Mouse (Mus musculus): ENCODE measurements around the gene Snrnp25. TPM values are rescaled to one million over a fixed set of nuclear protein-coding genes. Genes with fewer than 3 reads are reported as not detected.
"Not testable (repeated sequence)": the region's sequence is repeated elsewhere in the genome, so short reads cannot be mapped to it uniquely, and the experiment has no call there.

Snrnp25 gene
- total RNA-seq, 4 experiments from 2014 or later, result 19.9 to 23.6 (median 22.5) TPM

DNA sequence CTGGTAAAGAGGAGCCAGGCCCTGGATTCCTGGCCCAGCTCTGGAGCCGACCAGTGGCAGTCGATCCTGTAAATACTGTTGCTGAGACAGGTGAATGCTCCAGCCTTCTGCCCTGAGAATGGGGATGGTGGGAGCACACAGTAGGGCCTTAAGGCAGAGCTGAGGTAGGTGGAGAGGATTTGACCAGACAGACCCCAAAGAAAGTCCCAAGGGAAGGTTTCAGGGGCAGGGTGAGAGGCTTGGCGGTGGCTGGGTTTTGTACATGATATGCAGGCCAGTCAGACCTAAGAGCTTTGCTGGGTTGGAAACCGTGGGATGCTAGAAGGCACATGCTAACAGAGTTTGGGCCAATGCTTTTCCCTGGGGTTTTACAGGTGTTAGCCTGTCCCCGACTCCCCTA, 10.6 kb upstream of the Snrnp25 start:
- no peak for DNase-seq (ENCODE audit: low spot score in 2 of 2)

- no peak for DNase-seq (ENCODE audit: low spot score in 2 of 2)
Measured at GRCm38 (mm10) chr11:32195867-32196540, 9.2 kb upstream of the Snrnp25 start.

DNA sequence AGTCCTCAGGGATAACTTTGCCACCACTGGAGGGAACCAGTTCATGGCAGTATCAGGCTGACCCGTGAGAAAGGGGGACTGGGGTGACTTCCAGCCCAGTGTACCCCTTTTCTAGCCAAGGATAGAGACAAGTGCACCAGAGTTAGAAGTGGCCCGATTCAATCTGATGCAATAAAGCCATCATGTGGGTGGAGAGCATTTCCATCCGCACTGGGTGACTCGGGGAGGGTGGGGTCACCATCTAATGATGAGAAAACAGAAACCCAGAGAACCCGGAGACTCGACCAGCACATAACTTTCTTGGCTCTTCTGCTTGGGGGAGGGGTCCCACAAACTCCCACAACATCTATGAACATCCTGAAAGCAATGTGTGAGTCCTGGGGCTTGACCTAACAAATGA, 8.5 kb upstream of the Snrnp25 start:
- DNase-seq (ENCODE audit: low spot score in 2 of 2), result no peak

- DNase-seq (ENCODE audit: low spot score in 2 of 2), result no peak
Measured at GRCm38 (mm10) chr11:32197766-32198165, 7.4 kb upstream of the Snrnp25 start.

GRCm38 (mm10) chr11:32198256-32198955, 6.8 kb upstream of the Snrnp25 start:
- DNase-seq (ENCODE audit: low spot score in 2 of 2), result no peak

- no peak for DNase-seq (ENCODE audit: low spot score in 2 of 2)
Measured at GRCm38 (mm10) chr11:32199230-32199629, 6.0 kb upstream of the Snrnp25 start.

GRCm38 (mm10) chr11:32200075-32200601, 5.1 kb upstream of the Snrnp25 start, which contains the start of gene Il9r:
Gene Il9r (minus strand): TSS chr11:32200279.
- DNase-seq (ENCODE audit: low spot score in 2 of 2), result no peak

DNA sequence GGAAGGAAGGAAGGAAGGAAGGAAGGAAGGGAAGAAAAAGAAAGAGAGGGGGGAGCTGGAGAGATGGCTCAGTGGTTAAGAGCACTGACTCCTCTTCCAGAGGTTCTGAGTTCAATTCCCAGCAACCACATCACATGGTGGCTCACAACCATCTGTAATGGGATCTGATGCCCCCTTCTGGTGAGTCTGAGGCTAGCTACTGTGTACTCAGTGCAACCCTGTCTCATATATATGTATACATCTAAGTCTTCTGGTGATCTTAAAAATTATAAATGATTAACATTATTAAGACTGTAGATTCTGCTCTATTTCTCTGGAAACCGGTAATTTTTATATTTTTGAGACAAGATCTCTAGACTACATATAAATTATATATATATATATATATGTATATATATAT, 4.2 kb upstream of the Snrnp25 start:
- not testable (repeated sequence) for DNase-seq (ENCODE audit: low spot score in 2 of 2)

DNA sequence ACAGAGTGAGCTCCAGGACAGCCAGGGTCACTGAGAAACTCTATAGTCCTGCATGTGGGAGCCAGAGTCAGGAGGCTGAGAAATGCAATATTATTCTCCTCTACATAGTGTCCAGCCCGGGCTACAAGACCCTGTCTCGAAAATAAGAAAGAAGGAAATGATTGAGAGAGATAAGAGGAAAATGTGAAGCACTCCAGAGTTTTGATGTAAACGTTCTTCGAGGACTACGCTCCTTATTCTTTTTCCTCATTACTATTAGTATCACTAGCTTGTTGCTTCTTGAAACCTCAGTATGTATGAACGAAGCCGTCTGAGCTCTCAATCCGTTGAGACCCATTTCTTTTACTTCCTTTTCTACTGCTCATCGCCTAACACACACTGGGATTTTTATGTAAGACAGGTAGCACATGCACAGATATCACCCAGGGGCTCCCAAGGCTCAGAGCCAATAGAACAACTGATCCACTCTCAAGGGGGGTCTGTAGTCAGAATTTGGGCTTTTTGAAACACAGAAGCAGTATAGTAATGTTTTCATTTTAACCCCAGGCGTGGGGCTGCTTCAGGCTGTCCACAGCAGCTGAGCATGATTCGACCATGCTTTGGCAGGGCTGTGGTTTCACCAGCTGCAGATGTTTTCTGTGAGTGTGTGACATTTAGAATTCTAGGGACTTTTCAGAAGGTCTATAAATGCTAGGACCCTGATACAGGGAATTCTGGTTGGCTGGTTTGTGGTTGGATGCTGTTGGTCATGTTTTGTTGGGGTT, 3.1 kb upstream of the Snrnp25 start:
- DNase-seq (ENCODE audit: low spot score in 2 of 2), result no peak

DNA sequence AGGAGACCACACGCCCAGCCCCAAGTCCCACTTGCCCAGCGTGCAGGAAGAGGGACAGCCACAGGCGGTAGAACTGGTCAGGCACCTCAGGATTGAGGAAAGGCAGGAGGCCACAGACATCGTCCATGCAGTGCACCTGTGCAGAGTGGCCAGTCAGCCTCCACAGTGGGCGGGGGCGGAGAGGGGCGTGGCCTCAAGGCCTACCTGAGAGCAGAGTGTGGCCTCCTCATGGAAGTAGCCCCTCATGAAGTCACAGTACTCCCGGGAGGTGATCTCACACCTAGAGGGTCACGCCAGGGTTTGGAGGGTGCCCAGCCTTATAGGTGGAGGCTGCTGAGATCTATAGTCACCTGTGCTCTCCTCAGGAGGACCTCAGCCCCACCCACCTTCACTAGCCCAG, 5.4 kb downstream of the Snrnp25 start:
- DNase-seq (ENCODE audit: low spot score in 2 of 2), result no peak

DNA sequence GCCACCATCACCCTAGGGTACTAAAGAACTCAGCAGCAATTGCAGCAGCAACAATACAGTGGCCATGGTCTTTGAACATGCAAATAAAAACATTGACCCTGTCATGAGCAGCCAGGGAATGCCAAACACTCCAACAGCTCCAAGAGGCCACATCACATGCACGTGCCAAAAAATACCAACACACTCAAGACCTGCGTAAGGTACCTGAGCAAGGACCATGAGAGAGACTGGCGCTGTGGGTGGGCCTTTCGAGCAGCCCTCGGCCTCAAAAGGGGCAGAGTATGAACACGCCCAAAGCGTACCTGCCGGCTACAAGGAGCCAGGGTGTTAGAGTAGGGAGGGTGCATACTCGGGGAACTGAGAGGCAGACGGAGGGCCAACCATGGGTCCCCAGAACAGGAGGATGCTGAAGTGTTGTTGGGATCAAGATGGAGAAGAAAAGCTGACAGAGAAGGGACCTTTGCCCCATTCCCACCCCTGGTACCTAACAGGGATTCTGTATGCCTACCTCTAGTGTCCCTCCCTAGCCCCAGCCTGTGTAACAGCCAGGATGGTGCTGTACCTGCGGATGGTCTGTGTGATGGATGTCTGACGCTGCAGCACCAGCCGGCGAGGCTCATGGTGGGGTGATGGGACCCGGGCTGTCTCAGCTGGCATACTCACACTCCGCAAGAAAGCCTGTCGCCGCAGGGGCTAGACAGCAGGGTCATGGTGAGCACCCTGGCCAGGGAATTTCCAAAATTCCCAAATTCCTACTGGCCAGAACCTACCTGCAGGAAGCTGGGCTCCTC, 10.4 kb downstream of the Snrnp25 start:
- no peak for DNase-seq (ENCODE audit: low spot score in 2 of 2)

- peak in 1 of 2 experiments; percentile 77 for DNase-seq (ENCODE audit: low spot score in 2 of 2)
Measured at GRCm38 (mm10) chr11:32216851-32217250, 11.6 kb downstream of the Snrnp25 start.

- DNase-seq (ENCODE audit: low spot score in 2 of 2), result no peak
Measured at GRCm38 (mm10) chr11:32218501-32219050, 13.4 kb downstream of the Snrnp25 start.

GRCm38 (mm10) chr11:32219287-32219686, 14.1 kb downstream of the Snrnp25 start:
- DNase-seq (ENCODE audit: low spot score in 2 of 2), result peak in 1 of 2 experiments; percentile 62

DNA sequence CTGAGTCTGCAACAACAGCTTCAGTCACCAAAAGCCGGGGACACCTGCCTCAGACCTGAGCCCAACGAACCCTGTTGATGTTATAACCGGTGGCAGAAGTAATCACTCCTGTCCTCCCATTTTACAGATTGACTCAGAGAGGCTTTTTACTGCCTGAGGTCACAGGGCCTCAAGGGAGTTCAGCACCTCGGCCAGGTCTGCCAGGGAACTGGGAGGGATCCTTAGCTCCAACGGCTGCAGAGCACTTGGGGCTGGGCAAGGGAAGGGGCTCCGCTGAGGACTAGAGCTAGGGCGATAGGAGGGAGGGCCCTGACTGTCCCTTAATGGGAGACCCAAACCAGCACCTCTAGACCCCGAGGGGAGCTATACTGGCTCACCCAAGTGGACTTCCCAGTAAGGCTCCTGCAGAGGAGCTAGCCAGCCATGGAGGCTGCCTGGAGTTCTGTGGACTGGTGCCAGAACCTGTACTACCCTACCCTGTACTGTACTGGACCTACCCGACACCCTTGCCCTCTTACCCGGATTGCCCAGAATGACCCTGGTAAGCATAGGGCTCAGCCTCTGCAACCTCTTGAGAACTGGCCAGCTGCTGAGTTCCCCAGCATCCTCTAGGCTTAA, 15.5 kb downstream of the Snrnp25 start:
- DNase-seq (ENCODE audit: low spot score in 2 of 2), result no peak

DNA sequence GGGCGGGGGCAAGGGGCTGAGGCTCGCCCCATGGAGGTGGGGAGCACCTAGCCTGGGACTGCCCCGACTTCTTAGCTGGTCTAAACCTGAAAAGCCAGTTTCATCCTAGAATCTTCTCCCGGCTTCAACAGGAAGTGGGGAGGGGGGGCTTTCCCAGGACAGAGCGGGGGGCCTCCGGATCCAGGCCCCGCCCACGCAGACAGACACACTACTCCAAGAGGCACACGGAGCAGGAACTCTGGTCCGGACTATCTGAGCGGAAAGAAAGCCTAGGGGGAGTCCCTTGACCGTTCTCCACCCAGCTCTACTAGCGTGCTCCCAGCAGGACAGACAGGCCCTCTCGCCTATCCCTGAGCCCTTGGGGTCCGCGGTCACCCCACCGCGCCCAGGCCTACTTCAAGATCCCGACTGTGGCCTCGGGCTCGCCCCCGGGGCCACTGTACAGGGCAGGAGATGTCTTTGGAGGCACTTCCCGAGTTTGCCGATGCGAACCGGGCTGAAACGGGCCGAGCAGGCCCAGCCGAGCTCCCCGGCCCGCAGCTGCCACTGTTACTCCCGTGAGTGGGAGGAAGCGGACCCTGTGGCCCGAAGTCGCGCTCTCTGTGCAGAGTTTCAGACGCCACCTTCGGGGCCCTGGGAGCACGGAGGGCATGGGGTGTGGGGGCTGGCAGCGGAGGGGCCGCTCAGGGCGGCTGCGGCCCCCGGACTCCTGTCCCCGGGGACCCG, 16.2 kb downstream of the Snrnp25 start:
- DNase-seq (ENCODE audit: low spot score in 2 of 2), result no peak

GRCm38 (mm10) chr11:32221951-32222409, 16.8 kb downstream of the Snrnp25 start, which contains the start of gene Rhbdf1:
Gene Rhbdf1 (minus strand): TSS chr11:32222300.
- DNase-seq (ENCODE audit: low spot score in 2 of 2), result no peak

DNA sequence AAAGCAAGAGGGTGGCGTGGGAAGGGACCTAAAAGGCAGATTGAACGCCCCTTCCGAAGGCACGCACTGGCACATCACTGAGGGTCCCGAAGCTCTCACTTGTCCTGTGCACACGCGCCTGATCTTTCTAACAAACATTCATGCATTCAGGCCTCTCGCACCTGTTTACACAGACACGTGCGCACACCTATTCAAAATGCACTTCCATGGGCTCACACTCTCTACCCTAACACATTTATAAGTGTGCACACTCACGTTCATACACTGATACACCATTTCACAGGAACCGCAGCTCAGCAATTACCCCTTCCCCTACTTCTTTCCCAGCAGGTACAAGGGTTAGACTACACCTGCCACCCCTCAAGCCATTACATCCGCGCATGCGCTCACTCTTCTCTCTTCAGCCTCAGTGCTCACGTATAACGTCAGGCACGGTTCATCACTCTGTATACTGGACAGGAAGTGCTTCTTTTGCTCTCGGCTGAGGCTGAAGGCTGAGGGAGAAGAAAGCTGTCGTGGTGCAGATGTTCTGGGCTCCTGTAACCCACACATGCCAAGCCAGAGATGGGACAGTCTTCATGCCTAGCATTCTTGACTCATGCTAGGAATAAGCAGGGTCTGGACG, 17.5 kb downstream of the Snrnp25 start:
- no peak for DNase-seq (ENCODE audit: low spot score in 2 of 2)

All from layer of hippocampus, adult 8-10 months (tissue).